Comparison of ENCODE assay signal across 13 mouse cellular contexts in the genomic region with DNA sequence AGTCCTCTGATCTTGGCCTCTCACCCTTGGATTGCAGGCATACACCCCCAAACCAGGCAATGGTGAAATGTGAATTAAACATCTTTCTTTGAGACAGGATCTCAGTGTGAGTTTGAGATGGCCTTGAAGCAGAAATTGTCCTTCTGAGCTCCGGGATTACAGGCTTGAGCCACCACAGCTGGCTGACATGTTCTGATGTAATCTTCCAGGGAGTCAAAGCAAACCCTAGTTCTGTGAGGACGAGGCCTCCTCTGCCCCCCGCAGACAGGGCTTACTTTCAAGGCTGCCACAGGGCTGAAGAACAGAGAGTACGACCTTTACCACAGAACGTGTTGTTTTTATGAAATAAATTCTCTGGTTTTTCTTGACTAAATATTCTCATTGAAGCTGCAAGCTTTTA. TPM values are rescaled to one million over a fixed set of nuclear protein-coding genes. Genes with fewer than 3 reads are reported as not detected.
DNase-seq lines count a peak whose midpoint lies in the region.
"Had no signal": no experiment of that assay in that cellular context is flagged by ENCODE, and none has a peak within 500 bp of the region (broad histone marks: within the 10 kb centered on the region; RNA-seq: fewer than 3 reads in every experiment).

No protein-coding gene starts in this region.

- intact Hi-C loops in heart, postnatal 36 days (cut with DNase I): no loop called here

- DNase-seq in heart, adult 11 months: peak; percentile 65
- no peak for DNase-seq in heart, postnatal 36 days
- DNase-seq in ovary, adult 18-20 months (ENCODE audit: low spot score): peak; percentile 44
- DNase-seq in ovary, postnatal 14 days (ENCODE audit: low spot score): no peak
- peak; percentile 26 for DNase-seq in adrenal gland, adult 8-10 months
- peak; percentile 42 for DNase-seq in adrenal gland, postnatal 14 days
- no peak for DNase-seq in urinary bladder, postnatal 4 days (ENCODE audit: low spot score in 2 of 2)
- DNase-seq: cerebellum, adult 2 months; cerebellum, postnatal 10 days; gastrocnemius, postnatal 36 days; heart, adult 18-20 months; heart, postnatal 10 days had no signal

RNA-seq across cellular contexts. Expression of gene Cacng1, which starts 42.3 kb away (rescaled TPM):
- total RNA-seq in heart, postnatal 36 days (2021): not detected
- total RNA-seq in adrenal gland, adult 8-10 months (2022): under 1 TPM in 2 of 4 experiments, not detected in 2; 0.21 to 0.28 TPM
- 0.26 TPM in 1 of 2 replicates, not detected in the other for total RNA-seq in adrenal gland, postnatal 14 days (2021)
- total RNA-seq: heart, adult 18-20 months; heart, postnatal 10 days; hematopoietic stem cell, adult 5-6 weeks had no signal

Comparison
In these comparisons a context has a peak if more than half of its experiments do, and no peak if none do; other contexts are left out.
1. DNase-seq: peak in heart, adult 11 months (single experiment), ovary, adult 18-20 months (single experiment), adrenal gland, adult 8-10 months (single experiment) and adrenal gland, postnatal 14 days (single experiment); none in heart, postnatal 36 days (0 of 2), ovary, postnatal 14 days (single experiment) and urinary bladder, postnatal 4 days (0 of 2).